Mouse (Mus musculus): Measurements from ENCODE around the gene 1700020L24Rik.

1700020L24Rik gene

DNA sequence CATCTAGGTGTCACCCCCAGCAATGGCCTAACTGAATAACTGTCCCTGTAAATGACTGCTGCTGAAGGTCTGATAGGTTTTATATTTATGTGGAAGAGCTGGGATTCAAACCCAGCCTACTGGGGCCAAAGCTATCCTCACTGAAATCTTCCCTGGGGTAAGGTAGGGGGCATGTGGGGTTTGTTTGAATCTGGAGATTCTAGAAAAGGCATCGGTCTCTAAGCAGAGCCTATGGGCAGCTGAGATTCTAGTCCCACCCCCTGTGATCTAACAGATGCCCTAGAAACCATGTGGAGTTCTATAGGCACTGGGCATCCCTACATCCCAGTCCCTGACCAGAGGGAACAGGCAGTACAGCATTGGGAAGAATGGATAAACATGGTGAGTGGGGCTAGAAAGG lies at the start of gene 1700020L24Rik:
Gene 1700020L24Rik (plus strand): TSS at position 301 of the 400 bp plus-strand sequence.
- DNase-seq (ENCODE audit: low spot score): no peak

DNA sequence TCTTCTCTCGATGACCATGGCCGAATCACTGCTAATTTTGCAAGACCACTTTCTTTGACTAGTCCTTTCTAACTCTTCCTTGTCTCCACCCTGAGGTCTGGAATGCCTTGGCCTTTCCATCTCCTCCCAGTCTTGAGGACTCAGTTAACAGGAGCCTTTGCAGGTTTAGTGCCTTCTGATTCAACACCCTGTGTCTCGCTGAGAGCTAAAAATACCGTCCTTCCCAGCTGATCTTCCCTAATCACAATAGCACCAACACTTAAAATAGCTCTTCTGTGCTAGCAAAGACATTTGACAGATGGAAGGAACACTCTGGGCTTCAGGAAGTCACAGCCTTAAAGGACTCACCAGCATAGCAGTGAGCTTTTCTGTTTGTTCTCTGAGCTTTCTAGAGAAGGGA lies 44.4 kb upstream of the 1700020L24Rik start:
- no peak for DNase-seq (ENCODE audit: low spot score)

GRCm38 (mm10) chr11:83394802-83395439 lies 42.6 kb upstream of the 1700020L24Rik start:
- DNase-seq (ENCODE audit: low spot score): no peak

- DNase-seq (ENCODE audit: low spot score): no peak
These were observed 39.9 kb upstream of the 1700020L24Rik start for GRCm38 (mm10) chr11:83397626-83398025.

DNA sequence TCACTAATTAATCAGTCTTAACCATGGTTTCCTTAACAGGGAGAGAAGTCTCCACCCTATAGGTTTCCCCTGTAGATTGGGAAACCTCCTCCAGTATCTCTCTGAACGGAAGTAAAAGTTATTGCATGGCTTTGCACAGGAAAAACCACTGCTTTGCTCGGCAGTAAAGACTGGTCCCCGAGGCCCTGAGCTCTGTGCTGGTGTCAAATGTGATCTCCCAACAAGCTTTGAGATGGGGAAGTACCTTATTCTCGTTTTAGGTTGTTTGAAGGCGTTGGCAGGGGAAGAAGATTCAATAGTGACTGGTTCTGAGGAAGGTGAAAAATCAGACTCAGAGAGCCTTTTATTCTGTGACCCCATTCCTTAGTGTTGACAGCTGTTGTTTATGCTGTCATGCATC lies 38.8 kb upstream of the 1700020L24Rik start:
- DNase-seq (ENCODE audit: low spot score): no peak

DNA sequence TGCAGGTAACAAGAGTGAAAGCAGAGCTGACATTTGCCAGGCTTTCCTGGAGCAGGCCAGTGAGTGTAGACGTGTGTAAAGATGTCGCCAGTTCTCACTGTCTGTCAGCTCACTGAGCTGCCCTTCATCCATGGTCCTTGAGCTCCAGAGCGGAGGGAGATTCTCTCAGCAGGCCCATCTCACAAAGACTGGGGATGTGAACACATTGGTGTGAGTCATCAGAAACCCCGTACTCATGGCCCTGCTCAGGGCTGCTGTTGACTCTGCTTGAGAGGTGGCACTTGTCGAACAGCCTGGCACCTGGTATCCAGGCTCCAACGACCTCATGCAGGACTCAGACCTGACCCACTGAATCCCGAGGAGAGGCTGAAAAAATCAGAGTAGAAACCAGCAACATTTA lies 33.7 kb upstream of the 1700020L24Rik start:
- DNase-seq (ENCODE audit: low spot score): no peak

DNA sequence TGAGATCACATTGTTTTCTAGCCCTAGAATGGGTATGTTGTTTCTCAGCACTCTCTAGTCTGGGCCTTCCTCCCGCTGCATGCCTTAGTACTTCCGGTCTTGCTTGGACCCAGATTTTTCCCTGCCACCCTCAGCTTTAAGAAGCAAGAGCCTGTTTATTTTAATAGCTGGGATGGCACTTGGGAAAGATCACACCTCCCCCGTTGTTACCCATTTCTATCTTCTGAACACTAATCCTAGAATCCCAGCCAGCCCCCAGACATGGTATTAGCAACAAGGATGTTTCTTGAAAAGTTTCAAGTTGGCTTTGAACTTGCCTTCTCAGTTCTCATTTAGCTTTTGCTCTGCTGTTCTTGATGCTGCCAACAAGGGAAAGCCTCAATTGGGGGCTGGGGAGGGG lies 31.1 kb upstream of the 1700020L24Rik start:
- no peak for DNase-seq (ENCODE audit: low spot score)

- DNase-seq (ENCODE audit: low spot score): no peak
These were observed 29.2 kb upstream of the 1700020L24Rik start for GRCm38 (mm10) chr11:83408242-83408641.

GRCm38 (mm10) chr11:83409087-83409754 lies 28.3 kb upstream of the 1700020L24Rik start, which contains the start of gene Rasl10b:
Gene Rasl10b, plus strand, starts transcription at chr11:83409137.
- no peak for DNase-seq (ENCODE audit: low spot score)

DNA sequence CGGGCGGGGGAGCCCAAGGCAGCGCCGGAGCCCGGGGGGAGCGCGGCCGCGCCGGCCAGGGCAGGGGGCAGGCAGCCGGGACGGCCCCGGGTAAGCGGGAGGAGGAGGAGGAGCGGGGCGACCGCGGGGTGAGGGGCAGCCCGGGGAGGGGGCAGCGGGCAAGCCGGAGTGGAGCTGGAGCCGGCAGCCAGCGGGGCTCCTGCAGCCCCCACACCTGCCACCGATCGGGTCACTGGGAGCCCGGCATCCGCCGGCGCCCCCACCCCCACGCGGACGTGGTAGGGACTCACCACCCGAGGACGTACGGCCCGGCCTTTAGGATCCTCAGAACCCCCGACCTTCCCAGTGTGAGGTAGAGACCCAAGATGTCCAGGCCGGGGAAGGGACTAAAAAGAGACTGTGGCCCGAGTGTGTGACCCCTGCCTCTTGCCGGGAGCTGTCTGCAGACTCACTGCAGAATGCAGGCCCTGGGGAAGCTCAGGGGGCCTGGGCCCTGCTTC lies 27.6 kb upstream of the 1700020L24Rik start:
- no peak for DNase-seq (ENCODE audit: low spot score)

DNA sequence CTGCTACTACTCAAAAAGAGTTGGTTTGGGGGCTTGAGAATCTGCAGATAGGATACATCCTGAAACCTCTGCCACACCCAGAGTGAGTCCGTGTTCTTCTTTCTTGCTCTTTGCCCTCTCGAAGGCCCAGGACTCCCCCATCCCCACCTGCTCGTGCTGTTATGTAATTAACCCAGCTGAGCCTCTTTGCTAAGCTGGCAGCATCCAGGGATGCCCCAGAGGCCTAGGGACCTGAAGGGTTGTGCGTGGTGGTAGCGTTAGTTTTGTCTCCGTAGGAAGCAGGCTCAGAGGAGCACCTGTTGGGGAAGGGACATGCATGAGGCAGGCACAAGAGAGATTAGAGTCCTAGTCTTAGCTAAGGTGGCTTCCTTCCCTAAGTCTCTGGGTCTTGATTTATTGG lies 27.0 kb upstream of the 1700020L24Rik start:
- no peak for DNase-seq (ENCODE audit: low spot score)

DNA sequence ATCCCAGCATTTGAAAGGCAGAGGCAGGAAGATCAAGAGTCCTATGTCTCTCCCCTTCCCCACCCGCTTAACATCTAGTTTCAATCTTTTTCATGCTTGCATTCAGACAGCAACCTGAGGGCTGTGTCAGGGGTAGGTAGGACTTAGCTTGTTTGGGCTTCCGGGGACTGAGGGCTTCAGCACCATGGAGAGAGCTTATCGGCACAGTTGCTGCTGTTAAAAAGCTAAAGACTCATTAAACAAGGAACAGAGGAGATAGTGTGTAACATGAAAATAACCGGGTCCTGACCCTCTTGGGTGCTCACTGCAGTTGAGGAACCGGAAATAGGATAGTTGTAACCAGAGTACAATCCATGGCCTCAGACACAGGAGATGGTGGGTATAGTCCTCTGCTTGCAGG lies 20.4 kb upstream of the 1700020L24Rik start:
- DNase-seq (ENCODE audit: low spot score): no peak

- no peak for DNase-seq (ENCODE audit: low spot score)
These were observed 19.8 kb upstream of the 1700020L24Rik start for GRCm38 (mm10) chr11:83417708-83418107.

DNA sequence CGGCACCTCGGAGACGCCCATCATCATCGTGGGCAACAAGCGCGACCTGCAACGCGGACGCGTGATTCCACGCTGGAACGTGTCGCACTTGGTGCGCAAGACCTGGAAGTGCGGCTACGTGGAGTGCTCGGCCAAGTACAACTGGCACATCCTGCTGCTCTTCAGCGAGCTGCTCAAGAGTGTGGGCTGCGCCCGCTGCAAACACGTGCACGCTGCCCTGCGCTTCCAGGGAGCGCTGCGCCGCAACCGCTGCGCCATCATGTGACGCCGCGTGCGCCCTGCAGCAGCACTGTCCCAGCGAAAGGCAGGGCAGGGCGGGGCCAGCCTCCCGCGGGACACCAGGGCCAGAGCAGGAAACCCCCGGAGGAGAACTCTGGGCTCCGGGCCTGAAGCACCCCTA lies 18.9 kb upstream of the 1700020L24Rik start:
- no peak for DNase-seq (ENCODE audit: low spot score)

DNA sequence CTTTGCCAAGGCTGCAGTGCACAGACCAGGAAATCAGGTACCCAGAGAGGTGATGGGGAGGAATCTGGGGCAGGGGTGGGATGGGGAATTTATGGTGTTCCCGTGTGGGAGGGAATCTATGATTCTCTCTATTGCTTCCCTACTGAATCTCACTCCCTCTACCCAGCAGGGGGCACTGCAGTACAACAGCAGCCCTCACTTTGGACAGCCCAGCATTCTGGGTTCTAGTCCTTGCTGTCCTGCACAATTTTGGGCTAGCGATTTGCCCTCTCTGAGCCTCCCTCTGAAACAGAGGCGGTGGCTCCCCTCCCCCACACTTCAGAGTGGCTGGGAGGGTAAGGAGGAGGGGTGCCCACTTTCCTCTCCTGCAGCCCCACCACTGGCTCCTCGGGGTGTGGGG lies 17.1 kb upstream of the 1700020L24Rik start:
- DNase-seq (ENCODE audit: low spot score): no peak

GRCm38 (mm10) chr11:83421305-83421704 lies 16.2 kb upstream of the 1700020L24Rik start:
- DNase-seq (ENCODE audit: low spot score): peak; percentile 48

- no peak for DNase-seq (ENCODE audit: low spot score)
These were observed 12.8 kb upstream of the 1700020L24Rik start for GRCm38 (mm10) chr11:83424681-83425080.

GRCm38 (mm10) chr11:83426964-83427363 lies 10.5 kb upstream of the 1700020L24Rik start:
- no peak for DNase-seq (ENCODE audit: low spot score)

- DNase-seq (ENCODE audit: low spot score): no peak
These were observed 8.1 kb upstream of the 1700020L24Rik start, which contains the start of gene Gas2l2 for GRCm38 (mm10) chr11:83429355-83429754. Gene Gas2l2, minus strand, starts transcription at chr11:83429455.

DNA sequence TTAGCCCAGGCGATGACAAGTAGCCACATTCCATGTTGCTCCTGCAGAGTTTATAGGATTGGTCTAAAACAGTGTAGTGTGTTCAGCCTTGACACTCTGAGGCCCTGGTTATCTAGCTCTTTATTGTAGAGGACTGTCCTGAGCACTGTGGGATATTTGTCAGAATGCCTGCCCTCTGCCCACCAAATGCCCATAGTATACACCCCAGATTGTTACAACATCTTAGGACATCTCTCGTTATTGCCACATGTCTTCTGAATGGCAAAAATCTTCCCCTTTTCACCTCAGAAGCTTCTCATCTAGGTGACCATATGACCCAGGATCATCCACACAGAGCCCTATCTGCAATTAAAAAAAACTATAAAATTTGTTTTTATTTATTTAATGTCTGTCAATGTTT lies 4.9 kb upstream of the 1700020L24Rik start:
- no peak for DNase-seq (ENCODE audit: low spot score)

DNA sequence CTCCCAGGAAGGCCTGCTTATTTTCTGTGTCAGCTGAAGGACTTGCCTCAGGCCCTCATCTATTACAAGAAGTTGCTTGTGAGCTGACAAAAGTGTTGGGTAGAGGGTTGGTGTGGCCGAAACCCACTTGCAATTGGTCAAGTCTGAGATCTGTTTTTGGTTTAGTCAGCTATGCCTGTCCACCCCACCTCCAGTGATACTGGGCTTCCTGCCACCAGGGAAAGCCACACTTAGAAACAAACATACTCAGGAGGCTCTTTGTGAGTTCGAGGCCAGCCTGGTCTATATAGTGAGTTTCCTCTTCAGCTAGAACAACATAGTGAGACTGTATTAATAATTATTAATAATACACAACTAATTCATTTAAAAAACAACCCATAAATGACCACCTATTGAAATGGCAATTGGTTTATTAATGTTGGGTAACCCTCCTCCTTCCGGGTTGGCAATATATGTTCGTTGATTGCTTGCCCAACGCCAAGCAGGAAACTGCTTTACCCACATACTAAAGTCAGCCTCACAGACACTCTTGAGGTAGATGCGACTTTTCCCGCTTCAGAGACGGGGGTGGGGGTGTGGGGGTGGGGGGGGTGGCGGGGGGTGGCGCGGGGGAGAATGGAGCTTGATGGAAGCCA lies 2.1 kb downstream of the 1700020L24Rik start:
- no peak for DNase-seq (ENCODE audit: low spot score)

GRCm38 (mm10) chr11:83440081-83441064 lies 2.9 kb downstream of the 1700020L24Rik start:
- no peak for DNase-seq (ENCODE audit: low spot score)

All from urinary bladder, postnatal 10 days (tissue).